Mouse (Mus musculus) midbrain, embryonic 11.5 days (tissue): Measurements from ENCODE around the gene Eef1g. TPM values are rescaled to one million over a fixed set of nuclear protein-coding genes. Genes with fewer than 3 reads are reported as not detected.

Experiments used
- ATAC-seq: fragments of 200-750 bp; cut with Nextera tagmentation; 2 replicates; pipeline ENCODE4 v1.8.0; 2017; ENCODE audit warnings: moderate TSS enrichment, moderate library complexity; ENCODE audit not compliant: low FRiP score
- DNase-seq: peaks from one replicate; pipeline ENCODE4 v3.0.0; 2015; ENCODE audit warnings: low spot score; ENCODE audit errors: missing footprints
- H3K27ac ChIP-seq: fragments of 300-500 bp; sonication (generic); 2 replicates; pipeline ENCODE4 v1.5.1; 2014; ENCODE audit warnings: low read depth, low read length
- H3K27me3 ChIP-seq: fragments of 300-500 bp; sonication (generic); 2 replicates; pipeline ENCODE4 v1.6.1; 2014; ENCODE audit warnings: mild to moderate bottlenecking, low read length, moderate library complexity, mixed read lengths; ENCODE audit not compliant: control insufficient read depth, insufficient read depth
- H3K36me3 ChIP-seq: fragments of 300-500 bp; sonication (generic); 2 replicates; pipeline ENCODE4 v1.6.1; 2014; ENCODE audit warnings: mild to moderate bottlenecking, low read length, moderate library complexity, mixed read lengths; ENCODE audit not compliant: control insufficient read depth, insufficient read depth
- H3K4me1 ChIP-seq: fragments of 300-500 bp; sonication (generic); 2 replicates; pipeline ENCODE4 v1.6.1; 2014; ENCODE audit warnings: low read length; ENCODE audit not compliant: control insufficient read depth, insufficient read depth
- H3K4me2 ChIP-seq: fragments of 300-500 bp; sonication (generic); 2 replicates; pipeline ENCODE4 v1.6.1; 2014; ENCODE audit warnings: mild to moderate bottlenecking, moderate library complexity
- H3K4me3 ChIP-seq: fragments of 300-500 bp; sonication (generic); 2 replicates; pipeline ENCODE4 v1.5.1; 2014; ENCODE audit warnings: low read depth, low read length
- H3K9ac ChIP-seq: fragments of 300-500 bp; sonication (generic); 2 replicates; pipeline ENCODE4 v1.6.1; 2014; ENCODE audit warnings: low read length
- H3K9me3 ChIP-seq: fragments of 300-500 bp; sonication (generic); 2 replicates; pipeline ENCODE4 v1.6.1; 2016; ENCODE audit warnings: low read length; ENCODE audit not compliant: control insufficient read depth
- WGBS: fragments of 180-500 bp; shearing (Covaris S2); extraction: QIAGEN DNeasy Blood & Tissue Kit; methylation state at CpG from one replicate; pipeline ENCODE4 v1.1.7; 2014; 5-methylcytosine and 5-hydroxymethylcytosine counted together
- polyA plus RNA-seq: library from polyadenylated mRNA; unstranded; fragments of >200 nt; fragmentation: Nextera tagmentation; extraction: Ambion mirVana; gene quantifications from 2 replicates; pipeline ENCODE4 v1.2.1, GENCODE M21; 2014

Gene Eef1g
- polyA plus RNA-seq, 1 experiment from 2014 or later = 435 TPM

- H3K4me1 ChIP-seq = no peaks in the 10 kb centered on the region
- H3K36me3 ChIP-seq = no peaks in the 10 kb centered on the region
- no peak overlapping the region for H3K4me2 ChIP-seq
- H3K27me3 ChIP-seq = no peaks in the 10 kb centered on the region
- H3K27ac ChIP-seq = no peak overlapping the region
- no peak for ATAC-seq
- 56% methylated on average over 11 of the region's 11 CpGs for WGBS
- no peak overlapping the region for H3K9ac ChIP-seq
- no peak overlapping the region for H3K4me3 ChIP-seq
- no peak for DNase-seq
- H3K9me3 ChIP-seq = no peaks in the 10 kb centered on the region
These were observed 56.4 kb downstream of the Eef1g start for GRCm38 (mm10) chr19:9023021-9023778.

GRCm38 (mm10) chr19:9025562-9026257, 58.9 kb downstream of the Eef1g start:
- ATAC-seq = no peak
- H3K4me3 ChIP-seq = no peak overlapping the region
- H3K4me1 ChIP-seq = no peaks in the 10 kb centered on the region
- 91% methylated on average over 5 of the region's 5 CpGs for WGBS
- H3K27ac ChIP-seq = no peak overlapping the region
- no peaks in the 10 kb centered on the region for H3K9me3 ChIP-seq
- no peak overlapping the region for H3K4me2 ChIP-seq
- DNase-seq = no peak
- no peaks in the 10 kb centered on the region for H3K27me3 ChIP-seq
- H3K36me3 ChIP-seq = no peaks in the 10 kb centered on the region
- H3K9ac ChIP-seq = no peak overlapping the region

GRCm38 (mm10) chr19:9026634-9027033, 59.8 kb downstream of the Eef1g start:
- 88% methylated on average over 4 of the region's 4 CpGs for WGBS
- H3K9me3 ChIP-seq = no peaks in the 10 kb centered on the region
- H3K4me1 ChIP-seq = no peaks in the 10 kb centered on the region
- H3K4me3 ChIP-seq = no peak overlapping the region
- no peak overlapping the region for H3K9ac ChIP-seq
- H3K27me3 ChIP-seq = no peaks in the 10 kb centered on the region
- ATAC-seq (no peak), DNase-seq (no peak)
- no peak overlapping the region for H3K27ac ChIP-seq
- no peaks in the 10 kb centered on the region for H3K36me3 ChIP-seq
- H3K4me2 ChIP-seq = no peak overlapping the region

GRCm38 (mm10) chr19:9027795-9028194, 61.0 kb downstream of the Eef1g start:
- no peaks in the 10 kb centered on the region for H3K27me3 ChIP-seq
- H3K9me3 ChIP-seq = no peaks in the 10 kb centered on the region
- DNase-seq (no peak), ATAC-seq (no peak)
- no peak overlapping the region for H3K4me2 ChIP-seq
- H3K27ac ChIP-seq = no peak overlapping the region
- H3K4me1 ChIP-seq = no peaks in the 10 kb centered on the region
- H3K9ac ChIP-seq = no peak overlapping the region
- no peak overlapping the region for H3K4me3 ChIP-seq
- 32% methylated on average over 5 of the region's 5 CpGs for WGBS
- H3K36me3 ChIP-seq = no peaks in the 10 kb centered on the region

Other genes starting within 250 kb of the Eef1g start
- 139 and 142 TPM in 2 replicates for gene Slc3a2, start 243.7 kb upstream of the Eef1g start, polyA plus RNA-seq
- gene Wdr74, start 231.2 kb upstream of the Eef1g start, polyA plus RNA-seq = 74.2 and 83.7 TPM in 2 replicates
- gene 1700092M07Rik, start 226.3 kb upstream of the Eef1g start, polyA plus RNA-seq = 1.5 and 2.7 TPM in 2 replicates
- 85.6 and 94.7 TPM in 2 replicates for gene Stx5a, start 225.6 kb upstream of the Eef1g start, polyA plus RNA-seq
- gene Nxf1, start 210.0 kb upstream of the Eef1g start, polyA plus RNA-seq = 209 and 235 TPM in 2 replicates
- gene Tmem223, start 196.0 kb upstream of the Eef1g start, polyA plus RNA-seq = 190 and 197 TPM in 2 replicates
- gene Tmem179b, start 192.6 kb upstream of the Eef1g start, polyA plus RNA-seq = 40.8 and 45.7 TPM in 2 replicates
- 15.4 and 19.6 TPM in 2 replicates for gene Taf6l, start 180.6 kb upstream of the Eef1g start, polyA plus RNA-seq
- 169 and 177 TPM in 2 replicates for gene Polr2g, start 168.5 kb upstream of the Eef1g start, polyA plus RNA-seq
- gene Zbtb3, start 164.5 kb upstream of the Eef1g start, polyA plus RNA-seq = 6.1 and 6.5 TPM in 2 replicates
- gene Ttc9c, start 147.7 kb upstream of the Eef1g start, polyA plus RNA-seq = 51.7 and 59.7 TPM in 2 replicates
- gene Hnrnpul2, start 147.0 kb upstream of the Eef1g start, polyA plus RNA-seq = 6.1 and 6.2 TPM in 2 replicates
- not detected in 2 replicates for gene AC129217.1, start 137.3 kb upstream of the Eef1g start, polyA plus RNA-seq
- 50.6 and 52.7 TPM in 2 replicates for gene Bscl2, start 129.6 kb upstream of the Eef1g start, polyA plus RNA-seq
- 128 and 133 TPM in 2 replicates for gene Gng3, start 127.8 kb upstream of the Eef1g start, polyA plus RNA-seq
- 0.18 and 0.30 TPM in 2 replicates for gene Lrrn4cl, start 116.3 kb upstream of the Eef1g start, polyA plus RNA-seq
- 169 and 183 TPM in 2 replicates for gene Ubxn1, start 95.5 kb upstream of the Eef1g start, polyA plus RNA-seq
- gene Uqcc3, start 86.1 kb upstream of the Eef1g start, polyA plus RNA-seq = 54.6 and 59.1 TPM in 2 replicates
- gene Lbhd1, start 83.3 kb upstream of the Eef1g start, polyA plus RNA-seq = 109 and 123 TPM in 2 replicates
- gene Gm49403, start 83.1 kb upstream of the Eef1g start, polyA plus RNA-seq = not detected in 2 replicates
- 115 and 116 TPM in 2 replicates for gene 1810009A15Rik, start 78.2 kb upstream of the Eef1g start, polyA plus RNA-seq
- gene Gm49416, start 78.1 kb upstream of the Eef1g start, polyA plus RNA-seq = not detected in 2 replicates
- 29.7 and 33.3 TPM in 2 replicates for gene Ints5, start 74.0 kb upstream of the Eef1g start, polyA plus RNA-seq
- gene Ganab, start 69.0 kb upstream of the Eef1g start, polyA plus RNA-seq = 101 and 109 TPM in 2 replicates
- 42.1 and 46.0 TPM in 2 replicates for gene B3gat3, start 46.7 kb upstream of the Eef1g start, polyA plus RNA-seq
- gene Rom1, start 37.7 kb upstream of the Eef1g start, polyA plus RNA-seq = 1.4 and 2.3 TPM in 2 replicates
- gene Eml3, start 37.5 kb upstream of the Eef1g start, polyA plus RNA-seq = 5.8 and 8.2 TPM in 2 replicates
- 50.9 and 56.0 TPM in 2 replicates for gene Mta2, start 25.2 kb upstream of the Eef1g start, polyA plus RNA-seq
- 23.5 and 28.4 TPM in 2 replicates for gene Tut1, start 13.2 kb upstream of the Eef1g start, polyA plus RNA-seq
- gene Ahnak, start 22.2 kb downstream of the Eef1g start, polyA plus RNA-seq = 5.0 and 6.3 TPM in 2 replicates
- gene Scgb1a1, start 120.9 kb downstream of the Eef1g start, polyA plus RNA-seq = not detected in 2 replicates
- gene Asrgl1, start 168.6 kb downstream of the Eef1g start, polyA plus RNA-seq = 13.5 and 14.2 TPM in 2 replicates